ENCODE assay signal across 8 mouse cellular contexts in the genomic region with DNA sequence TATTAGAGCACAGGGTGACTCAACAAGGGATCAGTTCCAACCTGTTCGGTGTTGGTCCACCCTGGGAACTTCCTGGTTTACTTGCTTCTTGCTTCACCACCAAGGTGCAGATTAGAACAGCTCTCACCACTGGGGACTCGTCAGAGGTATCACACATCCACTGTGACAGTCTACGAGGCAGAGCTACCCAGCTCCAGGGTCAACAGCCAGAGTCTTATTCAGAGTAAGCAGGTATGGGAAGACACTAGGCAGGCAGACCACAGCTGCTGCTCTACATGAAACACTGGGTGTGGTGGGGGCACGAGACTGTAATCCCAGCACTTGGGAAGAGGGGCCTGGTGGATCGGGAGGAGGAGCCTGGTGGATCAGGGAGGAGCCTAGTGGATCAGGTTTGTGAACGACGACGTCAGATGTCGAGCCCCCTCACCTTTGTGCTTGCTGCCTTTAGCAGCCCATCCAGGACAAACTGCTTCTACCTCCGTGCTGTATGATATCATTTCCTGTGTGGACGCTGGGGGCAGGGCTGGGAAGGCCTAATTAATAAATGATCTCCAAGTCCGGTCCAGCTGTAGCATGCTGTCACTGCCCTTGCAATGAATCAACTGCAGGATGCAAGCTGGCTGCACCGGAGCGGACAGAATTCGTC. TPM values are rescaled to one million over a fixed set of nuclear protein-coding genes. Genes with fewer than 3 reads are reported as not detected.
DNase-seq lines count a peak whose midpoint lies in the region; ATAC-seq and TF ChIP-seq lines count a peak whose summit lies in the region.

No protein-coding gene starts in this region.

- peak overlapping the region; percentile 38 for H3K4me2 ChIP-seq in heart, embryonic 12.5 days
- peak overlapping the region; percentile 4 for H3K4me2 ChIP-seq in myocyte (ENCODE audit: low read depth)

- no peak for TF ChIP-seq POLR2A in myocyte (IDR thresholded peaks at IDR 0.05; ENCODE audit: insufficient read length, low read depth)

- H3K27ac ChIP-seq in heart, embryonic 12.5 days (ENCODE audit: poor library complexity, severe bottlenecking), result no peak overlapping the region

- DNase-seq in 3134 (ENCODE audit: extremely low read depth, insufficient read length, low spot score), result peak; percentile 34
- peak; percentile 75 for DNase-seq in adrenal gland, adult 2 months
- DNase-seq in kidney, postnatal 10 days, result peak; percentile 84
- no peak for DNase-seq in layer of hippocampus, adult 9-11 months
- no peak for DNase-seq in ovary, adult 18-20 months (ENCODE audit: low spot score)
- DNase-seq in thymus, postnatal 36 days, result no peak

- no peak overlapping the region for H3ac ChIP-seq in myocyte (ENCODE audit: control insufficient read depth, insufficient read length)

- H3K9me3 ChIP-seq in heart, embryonic 12.5 days (replicated peaks), result no peaks in the 10 kb centered on the region

- no peaks in the 10 kb centered on the region for H3K27me3 ChIP-seq in heart, embryonic 12.5 days (replicated peaks)
- no peaks in the 10 kb centered on the region for H3K27me3 ChIP-seq in myocyte (ENCODE audit: control insufficient read depth, insufficient read depth, insufficient read length)

- H3K36me3 ChIP-seq in heart, embryonic 12.5 days, result no peaks in the 10 kb centered on the region
- H3K36me3 ChIP-seq in myocyte (ENCODE audit: control insufficient read depth, insufficient read depth), result no peaks in the 10 kb centered on the region

- H3K79me2 ChIP-seq in myocyte (ENCODE audit: control insufficient read depth, insufficient read depth), result no peaks in the 10 kb centered on the region

- H3K4me1 ChIP-seq in heart, embryonic 12.5 days (replicated peaks), result peaks cover 34% of the 10 kb centered on the region

- H3K4me3 ChIP-seq in heart, embryonic 12.5 days, result no peak overlapping the region
- H3K4me3 ChIP-seq in myocyte, result no peak overlapping the region

- ATAC-seq in heart, embryonic 12.5 days (ENCODE audit: insufficient number of reproducible peaks, low FRiP score), result no peak

- peak overlapping the region; percentile 31; the same call in 1 of the 2 replicates for H3K9ac ChIP-seq in heart, embryonic 12.5 days

- 27% methylated on average over 15 of the region's 15 CpGs for WGBS in heart, embryonic 12.5 days

TF ChIP-seq in myocyte, 11 proteins besides CTCF, POLR2A, EP300 and RAD21:
- TF ChIP-seq SRF (IDR thresholded peaks at IDR 0.05; ENCODE audit: control insufficient read depth, insufficient read length, low read depth), result no peak
- no peak for TF ChIP-seq E2F4 (IDR thresholded peaks at IDR 0.05; ENCODE audit: insufficient read depth)

RNA-seq across cellular contexts. Expression of gene Tubg2, which starts 17.0 kb away (rescaled TPM):
- total RNA-seq in adrenal gland, adult 2 months (2021), result 1 to 10 TPM; 6.2 to 7.5 TPM
- polyA plus RNA-seq in adrenal gland, adult 2 months (2012; rRNA removed), result 5.5 and 6.0 TPM in 2 replicates
- polyA plus RNA-seq in heart, embryonic 12.5 days (2016; fragmentation: Nextera tagmentation; extraction: Ambion mirVana), result 3.3 and 3.6 TPM in 2 replicates
- 0.18 TPM for polyA plus RNA-seq in myocyte (2012; fragmentation: generic; extraction: Trizol)

RNA-seq across cellular contexts. Expression of gene Tubg1, which starts 18.9 kb away (rescaled TPM):
- total RNA-seq in adrenal gland, adult 2 months (2021), result 10 to 100 TPM; 42.9 to 43.0 TPM
- polyA plus RNA-seq in adrenal gland, adult 2 months (2012; rRNA removed), result 15.2 and 42.7 TPM in 2 replicates
- 77.3 and 78.8 TPM in 2 replicates for polyA plus RNA-seq in heart, embryonic 12.5 days (2016; fragmentation: Nextera tagmentation; extraction: Ambion mirVana)
- 87.5 TPM for polyA plus RNA-seq in myocyte (2012; fragmentation: generic; extraction: Trizol)

RNA-seq across cellular contexts. Expression of gene Retreg3, which starts 19.0 kb away (rescaled TPM):
- total RNA-seq in adrenal gland, adult 2 months (2021), result 10 to 100 TPM; 50.7 to 50.9 TPM
- polyA plus RNA-seq in adrenal gland, adult 2 months (2012; rRNA removed), result 41.7 and 46.9 TPM in 2 replicates
- polyA plus RNA-seq in heart, embryonic 12.5 days (2016; fragmentation: Nextera tagmentation; extraction: Ambion mirVana), result 15.2 and 15.9 TPM in 2 replicates
- polyA plus RNA-seq in myocyte (2012; fragmentation: generic; extraction: Trizol), result 41.2 TPM

RNA-seq across cellular contexts. Expression of gene Cntnap1, which starts 31.7 kb away (rescaled TPM):
- 1 to 10 TPM; 6.8 TPM for total RNA-seq in adrenal gland, adult 2 months (2021)
- polyA plus RNA-seq in adrenal gland, adult 2 months (2012; rRNA removed), result 9.3 and 9.4 TPM in 2 replicates
- polyA plus RNA-seq in heart, embryonic 12.5 days (2016; fragmentation: Nextera tagmentation; extraction: Ambion mirVana), result 0.37 and 0.71 TPM in 2 replicates
- polyA plus RNA-seq in myocyte (2012; fragmentation: generic; extraction: Trizol), result 1.3 TPM

RNA-seq across cellular contexts. Expression of gene Plekhh3, which starts 32.5 kb away (rescaled TPM):
- total RNA-seq in adrenal gland, adult 2 months (2021), result 10 to 100 TPM; 19.4 to 39.7 TPM
- 112 and 122 TPM in 2 replicates for polyA plus RNA-seq in adrenal gland, adult 2 months (2012; rRNA removed)
- 10.4 and 10.6 TPM in 2 replicates for polyA plus RNA-seq in heart, embryonic 12.5 days (2016; fragmentation: Nextera tagmentation; extraction: Ambion mirVana)
- polyA plus RNA-seq in myocyte (2012; fragmentation: generic; extraction: Trizol), result 53.6 TPM

Comparison
In these comparisons a context has a peak if more than half of its experiments do, and no peak if none do; other contexts are left out.
1. DNase-seq: peak in 3134 (single experiment), adrenal gland, adult 2 months (single experiment) and kidney, postnatal 10 days (single experiment); none in layer of hippocampus, adult 9-11 months (single experiment), ovary, adult 18-20 months (single experiment) and thymus, postnatal 36 days (0 of 2).